Comparison of ENCODE assay signal across 8 mouse cellular contexts in the genomic region with DNA sequence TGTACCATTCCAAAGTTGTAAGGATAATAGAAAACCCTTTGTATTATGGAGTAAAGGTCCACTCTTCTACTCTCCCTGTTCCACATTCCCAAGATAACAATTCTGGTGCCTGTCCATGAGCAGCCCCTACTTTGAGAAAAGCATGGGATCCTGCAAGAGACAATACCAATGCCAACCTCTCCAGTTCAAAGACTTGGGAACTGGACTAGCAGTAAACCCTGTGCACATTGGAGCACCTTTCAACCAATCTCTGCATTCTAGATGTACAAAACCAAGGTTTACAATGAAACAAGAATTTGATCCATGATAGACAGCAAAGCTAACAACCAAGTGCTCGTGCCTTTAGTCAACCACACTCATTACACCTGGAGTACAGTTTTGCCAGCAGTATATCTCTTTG. TPM values are rescaled to one million over a fixed set of nuclear protein-coding genes. Genes with fewer than 3 reads are reported as not detected.
DNase-seq lines count a peak whose midpoint lies in the region; ATAC-seq and TF ChIP-seq lines count a peak whose summit lies in the region.

No protein-coding gene starts in this region.

- 46% methylated on average over 1 of the region's 1 CpGs for WGBS in forebrain, embryonic 14.5 days
- 30% methylated on average over 1 of the region's 1 CpGs for WGBS in liver, embryonic 13.5 days (ENCODE audit: insufficient replicate concordance)

- no peak for DNase-seq in gastrocnemius, adult 2 months
- no peak for DNase-seq in gastrocnemius, adult 18-20 months (ENCODE audit: low spot score)
- no peak for DNase-seq in forebrain, embryonic 14.5 days (ENCODE audit: low spot score)
- no peak for DNase-seq in liver, embryonic 13.5 days
- DNase-seq in adrenal gland, postnatal 36 days, result no peak
- DNase-seq in spleen, adult 12 weeks (ENCODE audit: low spot score), result no peak

- H3K4me1 ChIP-seq in forebrain, embryonic 14.5 days (ENCODE audit: control insufficient read depth, insufficient read depth, low read length), result no peaks in the 10 kb centered on the region
- peaks cover 36% of the 10 kb centered on the region for H3K4me1 ChIP-seq in liver, embryonic 13.5 days (replicated peaks)

- peak overlapping the region; percentile 92 for H3ac ChIP-seq in C2C12 (ENCODE audit: control insufficient read depth, insufficient read length, low read depth)

- H3K79me2 ChIP-seq in C2C12 (ENCODE audit: control insufficient read depth, insufficient read depth), result peaks cover 86% of the 10 kb centered on the region

- no peaks in the 10 kb centered on the region for H3K9me3 ChIP-seq in forebrain, embryonic 14.5 days (replicated peaks; ENCODE audit: control insufficient read depth, low read length)
- no peaks in the 10 kb centered on the region for H3K9me3 ChIP-seq in liver, embryonic 13.5 days (replicated peaks)

- intact Hi-C loops in gastrocnemius, adult 2 months (cut with DNase I), result loop anchor here (5.0 to 10.0 kb wide), 6 partner anchors 128 to 450 kb away; a partner anchor contains a TSS

- peak overlapping the region; percentile 76 for H3K9ac ChIP-seq in forebrain, embryonic 14.5 days (ENCODE audit: low read length)
- H3K9ac ChIP-seq in liver, embryonic 13.5 days, result peak overlapping the region; percentile 72

- no peaks in the 10 kb centered on the region for H3K27me3 ChIP-seq in C2C12 (ENCODE audit: control insufficient read depth, insufficient read depth, insufficient read length)
- H3K27me3 ChIP-seq in forebrain, embryonic 14.5 days (replicated peaks; ENCODE audit: control insufficient read depth, insufficient read depth, low read length), result no peaks in the 10 kb centered on the region
- peaks cover 7% of the 10 kb centered on the region for H3K27me3 ChIP-seq in liver, embryonic 13.5 days

- H3K36me3 ChIP-seq in C2C12 (ENCODE audit: control insufficient read depth, insufficient read depth), result peaks cover 47% of the 10 kb centered on the region
- peaks cover 30% of the 10 kb centered on the region for H3K36me3 ChIP-seq in forebrain, embryonic 14.5 days (ENCODE audit: control insufficient read depth, insufficient read depth, low read length)
- H3K36me3 ChIP-seq in liver, embryonic 13.5 days, result peaks cover 22% of the 10 kb centered on the region; the same call in 1 of the 2 replicates

- no peak for TF ChIP-seq CTCF in gastrocnemius, adult 2 months (IDR thresholded peaks at IDR 0.05)
- no peak for TF ChIP-seq CTCF in C2C12 (IDR thresholded peaks at IDR 0.05; ENCODE audit: control insufficient read depth, insufficient read depth, insufficient read length)

- H3K4me3 ChIP-seq in gastrocnemius, adult 2 months, result peak overlapping the region; percentile 81
- peak overlapping the region; percentile 58 for H3K4me3 ChIP-seq in C2C12 (ENCODE audit: insufficient read depth, poor library complexity, severe bottlenecking)
- peak overlapping the region; percentile 51 for H3K4me3 ChIP-seq in forebrain, embryonic 14.5 days (ENCODE audit: low read depth, low read length)
- H3K4me3 ChIP-seq in liver, embryonic 13.5 days (replicated peaks), result peak overlapping the region; percentile 61

- peak overlapping the region; percentile 90 for H3K27ac ChIP-seq in gastrocnemius, adult 2 months
- H3K27ac ChIP-seq in forebrain, embryonic 14.5 days (ENCODE audit: low read depth, low read length), result peak overlapping the region; percentile 87
- H3K27ac ChIP-seq in liver, embryonic 13.5 days, result peak overlapping the region; percentile 61

- H3K79me3 ChIP-seq in C2C12 (ENCODE audit: low read depth), result peaks cover 63% of the 10 kb centered on the region

- ATAC-seq in forebrain, embryonic 14.5 days, result no peak
- no peak for ATAC-seq in liver, embryonic 13.5 days (ENCODE audit: low read depth)
- ATAC-seq in erythroid progenitor cell, adult 5-6 weeks (replicated peaks; ENCODE audit: low FRiP score, poor library complexity, severe bottlenecking), result no peak

- peak overlapping the region; percentile 68 for H3K4me2 ChIP-seq in forebrain, embryonic 14.5 days (ENCODE audit: low read length)
- peak overlapping the region; percentile 83 for H3K4me2 ChIP-seq in liver, embryonic 13.5 days

TF ChIP-seq in C2C12, 6 proteins besides CTCF, POLR2A, EP300 and RAD21:
- no peak for TF ChIP-seq CEBPB (IDR thresholded peaks at IDR 0.05; ENCODE audit: low read depth)
- no peak for TF ChIP-seq USF1 (IDR thresholded peaks at IDR 0.05; ENCODE audit: low read depth)
- TF ChIP-seq MYOD1 (IDR thresholded peaks at IDR 0.05; ENCODE audit: control insufficient read depth, insufficient read length, low read depth), result no peak
- TF ChIP-seq MYOG (IDR thresholded peaks at IDR 0.05; ENCODE audit: control insufficient read depth, extremely low read depth, insufficient read length), result no peak
- TF ChIP-seq MAX (IDR thresholded peaks at IDR 0.05), result no peak
- TF ChIP-seq FOSL1 (IDR thresholded peaks at IDR 0.05; ENCODE audit: insufficient read depth, low read length, poor library complexity, severe bottlenecking), result no peak

RNA-seq across cellular contexts. Expression of a gene that starts 4.5 kb away (rescaled TPM):
- total RNA-seq in gastrocnemius, adult 2 months (2021), result 10 to 100 TPM; 32.3 to 48.3 TPM
- 10 to 100 TPM; 30.5 to 50.1 TPM for total RNA-seq in gastrocnemius, adult 18-20 months (2021)
- polyA plus RNA-seq in C2C12 (2012; fragmentation: generic; extraction: Trizol), result 1,024 TPM
- 88.1 and 103 TPM in 2 replicates for polyA plus RNA-seq in forebrain, embryonic 14.5 days (2014; fragmentation: Nextera tagmentation; extraction: Ambion mirVana)
- polyA plus RNA-seq in liver, embryonic 13.5 days (2015; fragmentation: Nextera tagmentation; extraction: Ambion mirVana), result 38.9 and 43.6 TPM in 2 replicates
- total RNA-seq in erythroid progenitor cell, adult 5-6 weeks (2015; ENCODE audit: low replicate concordance), result 103 and 114 TPM in 2 replicates
- total RNA-seq in erythroid progenitor cell, adult 5-6 weeks (2017; ENCODE audit: low replicate concordance), result 122 and 133 TPM in 2 replicates
- total RNA-seq in adrenal gland, postnatal 36 days (2021), result 100 to 1,000 TPM; 129 to 211 TPM

RNA-seq across cellular contexts. Expression of a gene that starts 9.4 kb away (rescaled TPM):
- 10 to 100 TPM; 25.7 to 30.3 TPM for total RNA-seq in gastrocnemius, adult 2 months (2021)
- 10 to 100 TPM; 25.0 to 32.4 TPM for total RNA-seq in gastrocnemius, adult 18-20 months (2021)
- polyA plus RNA-seq in C2C12 (2012; fragmentation: generic; extraction: Trizol), result 172 TPM
- 26.1 and 37.9 TPM in 2 replicates for polyA plus RNA-seq in forebrain, embryonic 14.5 days (2014; fragmentation: Nextera tagmentation; extraction: Ambion mirVana)
- 11.5 and 11.8 TPM in 2 replicates for polyA plus RNA-seq in liver, embryonic 13.5 days (2015; fragmentation: Nextera tagmentation; extraction: Ambion mirVana)
- total RNA-seq in erythroid progenitor cell, adult 5-6 weeks (2015; ENCODE audit: low replicate concordance), result 39.3 and 44.4 TPM in 2 replicates
- total RNA-seq in erythroid progenitor cell, adult 5-6 weeks (2017; ENCODE audit: low replicate concordance), result 23.2 and 29.5 TPM in 2 replicates
- 100 to 1,000 TPM in 1 of 2 experiments, 10 to 100 TPM in 1; 53.0 to 121 TPM for total RNA-seq in adrenal gland, postnatal 36 days (2021)

RNA-seq across cellular contexts. Expression of a gene that starts 25.5 kb away (rescaled TPM):
- total RNA-seq in gastrocnemius, adult 2 months (2021), result 100 to 1,000 TPM; 165 to 212 TPM
- total RNA-seq in gastrocnemius, adult 18-20 months (2021), result 100 to 1,000 TPM; 172 to 189 TPM
- 3,196 TPM for polyA plus RNA-seq in C2C12 (2012; fragmentation: generic; extraction: Trizol)
- polyA plus RNA-seq in forebrain, embryonic 14.5 days (2014; fragmentation: Nextera tagmentation; extraction: Ambion mirVana), result 528 and 677 TPM in 2 replicates
- polyA plus RNA-seq in liver, embryonic 13.5 days (2015; fragmentation: Nextera tagmentation; extraction: Ambion mirVana), result 609 and 656 TPM in 2 replicates
- total RNA-seq in erythroid progenitor cell, adult 5-6 weeks (2015; ENCODE audit: low replicate concordance), result 718 and 731 TPM in 2 replicates
- total RNA-seq in erythroid progenitor cell, adult 5-6 weeks (2017; ENCODE audit: low replicate concordance), result 354 and 377 TPM in 2 replicates
- total RNA-seq in adrenal gland, postnatal 36 days (2021), result 100 to 1,000 TPM; 409 to 419 TPM

RNA-seq across cellular contexts. Expression of a gene that starts 36.6 kb away (rescaled TPM):
- 10 to 100 TPM; 48.5 to 48.7 TPM for total RNA-seq in gastrocnemius, adult 2 months (2021)
- total RNA-seq in gastrocnemius, adult 18-20 months (2021), result 10 to 100 TPM; 40.2 to 47.4 TPM
- 18.1 TPM for polyA plus RNA-seq in C2C12 (2012; fragmentation: generic; extraction: Trizol)
- 60.2 and 65.0 TPM in 2 replicates for polyA plus RNA-seq in forebrain, embryonic 14.5 days (2014; fragmentation: Nextera tagmentation; extraction: Ambion mirVana)
- 25.4 and 30.8 TPM in 2 replicates for polyA plus RNA-seq in liver, embryonic 13.5 days (2015; fragmentation: Nextera tagmentation; extraction: Ambion mirVana)
- total RNA-seq in erythroid progenitor cell, adult 5-6 weeks (2015; ENCODE audit: low replicate concordance), result 41.8 and 53.2 TPM in 2 replicates
- 13.8 and 18.6 TPM in 2 replicates for total RNA-seq in erythroid progenitor cell, adult 5-6 weeks (2017; ENCODE audit: low replicate concordance)
- total RNA-seq in adrenal gland, postnatal 36 days (2021), result 10 to 100 TPM; 64.7 to 87.2 TPM

RNA-seq across cellular contexts. Expression of a gene that starts 37.0 kb away (rescaled TPM):
- total RNA-seq in gastrocnemius, adult 2 months (2021), result 100 to 1,000 TPM in 1 of 2 experiments, 10 to 100 TPM in 1; 98.0 to 105 TPM
- 100 to 1,000 TPM; 114 to 124 TPM for total RNA-seq in gastrocnemius, adult 18-20 months (2021)
- 13.9 TPM for polyA plus RNA-seq in C2C12 (2012; fragmentation: generic; extraction: Trizol)
- polyA plus RNA-seq in forebrain, embryonic 14.5 days (2014; fragmentation: Nextera tagmentation; extraction: Ambion mirVana), result 2.9 and 3.1 TPM in 2 replicates
- 21.0 and 22.1 TPM in 2 replicates for polyA plus RNA-seq in liver, embryonic 13.5 days (2015; fragmentation: Nextera tagmentation; extraction: Ambion mirVana)
- 108 and 154 TPM in 2 replicates for total RNA-seq in erythroid progenitor cell, adult 5-6 weeks (2015; ENCODE audit: low replicate concordance)
- 73.7 and 110 TPM in 2 replicates for total RNA-seq in erythroid progenitor cell, adult 5-6 weeks (2017; ENCODE audit: low replicate concordance)
- total RNA-seq in adrenal gland, postnatal 36 days (2021), result 10 to 100 TPM in 1 of 2 experiments, 1 to 10 TPM in 1; 9.4 to 16.3 TPM
